Mouse (Mus musculus) monocyte, adult 5-6 weeks (primary cell): ENCODE data around the gene Commd2. TPM values are rescaled to one million over a fixed set of nuclear protein-coding genes. Genes with fewer than 3 reads are reported as not detected.

ENCODE experiments used
- ATAC-seq: fragments of 153-309, 156-312 bp; replicated peaks from 2 replicates; pipeline ENCODE4 v1.8.0; 2017; ENCODE audit warnings: mild to moderate bottlenecking; ENCODE audit not compliant: low TSS enrichment, insufficient number of reproducible peaks, severe bottlenecking, poor library complexity, low FRiP score
- total RNA-seq: library from RNA; stranded (forward); fragments of 200-1000, 200-491, 200-594 nt; gene quantifications from 3 replicates; pipeline ENCODE4 v1.2.3, GENCODE M21; 2017

Commd2 gene
- total RNA-seq: 12.8 to 28.5 TPM (median 25.4 TPM) in 3 replicates

- peak; percentile 97 for ATAC-seq
These were observed at the start of gene Commd2 for GRCm38 (mm10) chr3:57651231-57651864. Gene Commd2, minus strand, starts transcription at chr3:57651715.

- ATAC-seq: no peak
These were observed 45.3 kb upstream of the Commd2 start for GRCm38 (mm10) chr3:57696779-57697178.

DNA sequence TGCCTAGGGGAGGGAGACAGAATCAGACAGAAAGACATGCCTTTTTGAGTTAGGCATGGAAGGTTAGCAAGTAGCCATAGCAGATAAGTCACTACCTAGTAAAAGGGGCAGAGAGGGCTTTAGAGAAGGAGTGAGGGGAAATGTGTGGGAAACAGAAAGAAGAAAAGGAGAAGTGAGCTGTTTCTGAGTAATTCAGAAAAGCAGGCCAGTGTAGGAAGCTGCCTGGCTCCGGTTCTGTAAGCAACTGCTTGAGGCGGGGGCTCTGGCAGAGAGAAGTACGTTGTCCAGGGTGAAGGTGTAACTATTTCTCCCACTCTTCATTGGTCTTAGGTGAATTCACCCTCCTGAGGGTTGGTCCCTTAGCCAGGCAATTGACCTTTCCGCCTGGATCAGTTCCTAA, 44.7 kb upstream of the Commd2 start:
- ATAC-seq: no peak

DNA sequence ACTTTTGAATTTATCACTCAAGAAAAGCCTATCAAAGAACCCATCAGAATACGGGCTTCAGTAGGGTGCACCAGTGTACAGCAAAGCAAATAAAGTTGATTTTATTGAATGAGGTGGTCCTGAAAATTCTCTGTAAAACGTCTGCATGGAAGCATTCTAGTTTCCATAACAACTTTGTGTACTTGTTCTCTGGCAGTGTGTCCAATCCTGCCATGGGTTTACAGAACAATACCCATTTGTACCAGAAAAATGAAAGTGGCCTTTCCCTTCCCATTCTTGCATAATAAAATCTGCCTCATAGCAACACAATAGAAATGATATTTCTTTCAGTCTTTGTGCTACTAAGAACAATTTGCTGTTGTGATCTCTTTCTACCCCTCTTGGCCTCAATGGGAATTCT, 41.2 kb upstream of the Commd2 start, which contains the start of gene Ankub1:
Gene Ankub1 (minus strand): TSS at position 81 of the 400 bp plus-strand sequence.
- no peak for ATAC-seq

GRCm38 (mm10) chr3:57691772-57692171, 40.3 kb upstream of the Commd2 start:
- no peak for ATAC-seq

GRCm38 (mm10) chr3:57677786-57678185, 26.3 kb upstream of the Commd2 start:
- ATAC-seq: no peak

GRCm38 (mm10) chr3:57674075-57674474, 22.6 kb upstream of the Commd2 start:
- ATAC-seq: no peak

DNA sequence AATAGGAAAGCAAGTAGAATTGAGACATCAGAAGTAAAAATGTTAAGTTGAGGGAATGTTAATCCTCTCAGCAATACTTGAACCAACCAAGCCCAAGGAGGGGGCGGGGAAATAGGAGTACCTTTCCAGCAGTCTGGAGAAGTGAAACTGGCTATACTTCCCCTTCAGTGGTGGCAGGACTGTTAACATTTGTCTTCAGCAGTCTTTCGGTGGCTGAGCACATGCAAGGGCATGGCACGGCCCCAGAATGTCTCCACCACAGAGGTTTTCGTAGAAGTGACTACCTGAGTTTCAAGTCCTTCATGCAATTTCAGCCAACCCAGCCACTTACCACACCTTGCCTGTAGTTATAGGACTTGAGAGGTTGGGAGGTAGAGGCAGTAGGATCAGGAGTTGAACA, 22.1 kb upstream of the Commd2 start:
- peak; percentile 96 for ATAC-seq

- 0 out of 2 replicates have a peak, but pooled peaks have one; percentile 61 for ATAC-seq
These were observed 15.7 kb upstream of the Commd2 start for GRCm38 (mm10) chr3:57667054-57667723.

GRCm38 (mm10) chr3:57665880-57666279, 14.4 kb upstream of the Commd2 start:
- ATAC-seq: no peak

DNA sequence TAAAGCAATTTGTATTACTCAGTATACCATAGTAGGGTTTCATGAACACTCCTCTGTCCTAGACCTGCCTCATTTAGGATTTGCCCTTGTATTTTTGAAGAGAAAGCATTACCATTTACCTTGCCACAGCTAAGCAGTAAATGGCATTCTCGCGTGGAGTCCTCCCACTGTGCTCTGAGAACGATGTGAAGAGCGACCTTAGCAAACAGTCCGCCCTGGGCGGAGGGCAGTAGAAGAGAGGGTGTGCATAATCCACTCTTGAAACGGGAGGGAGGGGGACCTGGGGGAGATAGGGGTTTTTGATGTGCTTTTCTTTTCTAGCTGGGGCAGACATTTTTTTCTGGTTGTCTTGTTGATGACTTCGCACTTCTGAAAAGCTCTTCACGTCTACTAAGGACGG, 13.2 kb upstream of the Commd2 start:
- no peak for ATAC-seq

- no peak for ATAC-seq
These were observed 12.2 kb upstream of the Commd2 start for GRCm38 (mm10) chr3:57663731-57664130.

GRCm38 (mm10) chr3:57658608-57659007, 7.1 kb upstream of the Commd2 start:
- ATAC-seq: no peak

- no peak for ATAC-seq
These were observed 2.1 kb upstream of the Commd2 start for GRCm38 (mm10) chr3:57653646-57654045.

DNA sequence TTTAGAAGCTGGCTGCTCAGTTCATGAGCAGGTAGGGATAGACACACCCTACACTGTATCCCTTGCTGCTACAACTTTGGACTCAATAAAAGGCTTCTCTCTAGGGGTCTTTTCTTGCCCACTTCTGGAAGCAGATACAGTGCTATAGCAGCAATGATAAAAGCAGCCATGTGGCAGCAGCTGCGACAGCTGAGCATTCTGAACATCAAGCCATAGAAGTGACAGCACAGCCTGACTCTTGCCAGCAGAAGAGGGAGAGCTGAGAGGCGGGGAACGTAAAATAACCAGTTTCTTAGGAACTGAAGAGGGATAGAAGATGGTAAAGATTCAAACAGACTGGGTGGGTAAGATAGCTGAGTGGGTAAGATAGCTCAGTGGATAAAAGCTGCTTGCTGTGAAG, 970 bp upstream of the Commd2 start:
- ATAC-seq: no peak

GRCm38 (mm10) chr3:57651865-57652259, 347 bp upstream of the Commd2 start:
- no peak for ATAC-seq

GRCm38 (mm10) chr3:57643191-57643590, 8.3 kb downstream of the Commd2 start:
- no peak for ATAC-seq

GRCm38 (mm10) chr3:57637596-57637995, 13.9 kb downstream of the Commd2 start:
- ATAC-seq: no peak

GRCm38 (mm10) chr3:57634763-57635487, 16.6 kb downstream of the Commd2 start:
- no peak for ATAC-seq
